Mouse (Mus musculus): Measurements from ENCODE around the gene Majin.

Majin gene

DNA sequence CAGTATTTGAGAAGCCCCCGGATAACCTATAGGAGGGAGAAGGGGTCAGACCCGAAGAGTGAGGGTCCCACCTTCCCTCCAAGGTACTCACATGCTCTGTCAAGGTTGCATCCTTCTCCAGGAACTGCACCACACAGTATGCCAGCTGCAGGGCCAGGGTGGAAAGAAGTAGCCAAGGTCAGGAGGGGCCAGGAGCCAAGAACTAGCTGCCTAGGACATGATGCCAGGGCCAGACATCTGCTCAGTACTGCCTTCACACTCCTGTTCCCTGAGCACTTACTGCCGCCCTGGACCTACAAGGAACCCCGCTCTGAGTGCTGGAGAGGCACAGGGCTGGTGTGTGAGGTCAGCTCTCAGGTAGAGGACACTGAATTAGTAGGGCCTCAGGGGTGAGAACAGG lies 46.2 kb downstream of the Majin start:
- no peak for DNase-seq

- DNase-seq, result no peak
Measured at GRCm38 (mm10) chr19:6231036-6231435, 46.8 kb downstream of the Majin start.

DNA sequence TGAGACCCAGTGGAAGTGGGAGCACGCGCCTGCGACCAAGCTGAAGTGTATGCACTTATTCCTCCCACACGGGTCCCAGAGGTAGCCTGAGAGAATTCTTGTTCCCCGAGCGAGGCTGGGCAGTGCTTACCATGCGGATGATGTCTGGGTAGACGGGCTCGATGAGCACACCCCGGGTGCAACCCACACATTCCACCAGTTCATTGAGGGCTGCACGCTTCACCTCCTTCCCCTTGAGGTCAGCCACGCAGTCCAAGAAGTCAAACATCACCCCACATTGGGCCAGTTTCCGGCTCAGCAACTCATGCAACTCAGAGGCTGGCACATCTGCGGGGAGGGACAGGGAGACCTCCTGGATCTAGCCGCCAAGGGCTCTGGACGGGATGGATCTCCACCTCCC lies 49.5 kb downstream of the Majin start:
- peak; percentile 29 for DNase-seq

GRCm38 (mm10) chr19:6234337-6235083 lies 50.3 kb downstream of the Majin start:
- no peak for DNase-seq

- peak; percentile 96 for DNase-seq
Measured at GRCm38 (mm10) chr19:6235084-6236052, 51.2 kb downstream of the Majin start, which contains the start of gene Ppp2r5b. Gene Ppp2r5b, minus strand, starts transcription at chr19:6235872.

- DNase-seq, result peak; percentile 94
Measured at GRCm38 (mm10) chr19:6236053-6236441, 51.9 kb downstream of the Majin start.

- no peak for DNase-seq
Measured at GRCm38 (mm10) chr19:6236842-6237241, 52.7 kb downstream of the Majin start.

DNA sequence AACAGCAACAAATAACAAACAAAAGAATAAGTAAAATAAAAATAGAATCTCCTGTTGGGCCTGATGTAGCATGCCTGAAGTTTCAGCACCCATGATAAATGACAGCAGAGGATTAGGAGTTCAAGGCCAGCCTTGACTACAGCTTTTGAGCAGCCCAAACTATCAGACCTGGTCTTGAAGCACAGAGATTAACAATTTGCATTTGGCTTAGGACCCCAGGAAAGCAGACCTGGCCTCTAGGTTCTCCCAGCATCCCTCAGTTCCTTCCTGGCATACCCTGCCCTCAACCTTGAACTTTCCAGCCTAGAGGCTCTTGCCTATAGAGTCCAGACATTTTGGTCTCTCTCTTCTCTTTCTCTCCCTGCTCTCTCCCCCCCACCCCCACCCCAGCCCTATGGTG lies 54.6 kb downstream of the Majin start:
- no peak for DNase-seq

DNA sequence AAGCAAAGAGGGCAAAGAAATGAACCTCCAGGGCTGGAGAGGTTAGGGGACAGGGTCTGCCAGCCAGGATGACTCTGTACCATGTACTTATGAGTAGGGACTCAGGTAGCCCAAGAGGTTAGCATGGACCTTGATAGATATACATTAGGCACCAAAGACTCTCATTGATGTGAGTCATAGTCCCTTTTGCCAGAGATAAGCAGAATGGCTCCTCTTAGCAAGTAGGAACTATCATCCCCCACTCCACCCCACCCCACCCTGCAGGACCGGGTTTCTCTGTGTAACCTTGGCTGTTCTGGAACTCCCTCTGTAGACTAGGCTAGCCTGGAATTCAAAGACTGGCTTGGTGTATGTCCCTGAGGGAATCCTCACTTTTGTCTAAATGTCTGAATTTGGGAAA lies 55.9 kb downstream of the Majin start:
- DNase-seq, result no peak

DNA sequence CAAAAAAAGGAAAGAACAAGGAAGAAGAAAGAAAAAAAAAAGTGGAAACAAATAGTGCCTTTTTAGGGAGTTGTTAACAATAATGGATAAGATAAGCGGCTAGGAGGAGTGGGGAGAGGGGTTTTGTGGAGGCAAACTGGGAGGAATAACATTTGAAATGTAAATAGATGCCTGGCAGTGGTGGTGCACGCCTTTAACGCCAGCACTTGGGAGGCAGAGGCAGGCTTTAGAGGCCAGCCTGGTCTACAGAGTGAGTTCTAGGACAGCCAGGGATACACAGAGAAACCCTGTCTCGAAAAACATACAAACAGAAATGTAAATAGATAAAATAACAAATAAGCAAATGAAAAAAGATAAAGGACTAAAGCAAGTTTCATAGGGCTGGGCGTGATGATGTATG lies 56.5 kb downstream of the Majin start:
- no peak for DNase-seq

DNA sequence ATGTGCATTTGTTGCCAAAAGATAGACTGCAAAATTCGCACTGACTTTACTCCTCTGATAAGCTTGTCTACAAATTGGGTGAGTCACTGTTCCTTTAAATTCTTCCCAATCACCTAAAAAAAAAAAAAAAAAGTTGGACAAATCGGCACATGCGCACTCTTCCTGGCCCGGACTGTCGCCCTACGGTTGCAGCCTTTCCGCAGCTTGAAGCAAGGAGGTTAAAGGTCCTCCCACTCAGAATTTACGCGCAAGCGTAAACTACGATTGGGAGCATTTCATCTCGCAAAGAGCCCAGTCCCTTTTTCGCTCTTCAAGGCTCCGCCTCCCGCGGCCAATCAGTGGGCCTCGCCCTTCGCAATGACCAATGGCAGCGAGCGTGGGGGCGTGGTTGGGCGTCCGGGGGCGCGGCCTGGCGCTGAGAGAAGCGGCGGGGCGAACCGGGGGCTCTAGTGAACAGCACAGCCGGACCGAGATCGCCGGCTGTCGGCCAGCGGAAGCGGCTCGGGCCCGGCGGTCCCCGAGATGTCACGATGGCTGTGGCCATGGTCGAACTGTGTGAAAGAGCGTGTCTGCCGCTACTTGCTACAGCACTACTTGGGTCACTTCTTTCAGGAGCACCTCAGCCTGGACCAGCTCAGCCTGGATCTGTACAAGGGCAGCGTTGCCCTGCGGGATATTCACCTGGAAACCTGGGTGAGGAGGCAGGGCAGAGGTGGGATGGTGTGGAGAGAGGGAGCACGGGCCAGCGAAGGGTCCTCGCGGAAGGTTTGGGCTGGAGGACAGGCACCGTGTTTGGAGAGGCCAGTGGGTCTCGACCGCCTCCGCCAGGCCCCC lies 57.3 kb downstream of the Majin start, which contains the start of gene Atg2a:
Atg2a (plus strand) TSS at position 395 of the 834 bp plus-strand sequence.
- peak; percentile 99 for DNase-seq

DNA sequence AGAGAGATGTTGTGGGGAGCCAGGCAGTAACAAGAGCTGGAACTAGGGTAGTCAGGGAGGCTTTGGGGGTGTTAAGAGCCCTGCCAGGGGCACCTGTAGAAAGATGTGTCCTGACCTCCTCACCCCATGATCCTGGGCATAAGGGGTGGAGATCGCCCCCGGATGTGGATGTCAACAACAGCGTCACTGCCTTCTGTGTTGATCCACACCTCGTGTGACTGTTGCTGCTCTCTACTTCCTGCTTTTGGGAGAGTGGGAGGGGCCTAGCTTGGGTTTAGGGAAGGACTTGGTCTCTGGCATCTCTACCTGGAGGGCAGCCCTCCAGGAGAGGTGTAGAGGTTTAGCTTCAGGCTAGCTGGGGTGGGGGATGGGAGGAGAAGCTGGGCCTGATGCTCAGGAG lies 58.1 kb downstream of the Majin start:
- peak; percentile 64 for DNase-seq

GRCm38 (mm10) chr19:6243226-6243625 lies 59.0 kb downstream of the Majin start:
- no peak for DNase-seq

GRCm38 (mm10) chr19:6245806-6246205 lies 61.6 kb downstream of the Majin start:
- no peak for DNase-seq

DNA sequence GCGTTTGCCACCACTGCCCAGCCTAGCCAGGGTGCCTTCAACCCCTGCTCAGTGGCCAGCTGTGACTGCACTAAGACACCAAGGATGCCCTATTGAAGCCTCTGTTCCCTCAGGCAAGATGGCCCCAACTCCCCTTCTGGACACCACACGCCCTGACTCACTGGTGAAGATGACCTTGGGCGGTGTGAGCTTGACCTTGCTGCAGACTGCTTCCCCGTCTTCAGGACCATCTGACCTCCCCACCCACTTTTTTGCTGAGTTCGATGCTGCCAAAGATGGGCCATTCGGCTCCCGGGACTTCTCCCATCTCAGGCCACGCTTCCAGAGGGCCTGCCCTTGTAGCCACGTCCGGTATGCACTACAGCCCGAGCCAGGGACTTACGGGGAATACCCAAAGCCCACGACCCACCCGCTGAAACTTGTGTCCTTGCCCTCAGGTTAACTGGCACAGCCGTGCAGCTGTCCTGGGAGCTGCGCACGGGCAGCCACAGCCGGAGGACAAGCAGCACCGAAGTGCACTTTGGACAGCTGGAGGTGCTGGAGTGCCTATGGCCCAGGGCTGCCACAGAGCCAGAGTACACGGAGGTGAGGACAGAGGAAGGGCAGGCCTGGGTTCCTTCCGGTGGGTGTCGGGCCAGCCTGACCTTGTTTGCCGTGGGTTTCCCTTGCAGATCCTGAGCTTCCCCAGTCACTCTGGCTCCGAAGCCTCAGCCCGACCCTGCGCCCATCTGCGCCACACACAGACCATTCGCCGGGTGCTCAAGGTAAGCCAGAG lies 63.5 kb downstream of the Majin start:
- DNase-seq, result no peak

DNA sequence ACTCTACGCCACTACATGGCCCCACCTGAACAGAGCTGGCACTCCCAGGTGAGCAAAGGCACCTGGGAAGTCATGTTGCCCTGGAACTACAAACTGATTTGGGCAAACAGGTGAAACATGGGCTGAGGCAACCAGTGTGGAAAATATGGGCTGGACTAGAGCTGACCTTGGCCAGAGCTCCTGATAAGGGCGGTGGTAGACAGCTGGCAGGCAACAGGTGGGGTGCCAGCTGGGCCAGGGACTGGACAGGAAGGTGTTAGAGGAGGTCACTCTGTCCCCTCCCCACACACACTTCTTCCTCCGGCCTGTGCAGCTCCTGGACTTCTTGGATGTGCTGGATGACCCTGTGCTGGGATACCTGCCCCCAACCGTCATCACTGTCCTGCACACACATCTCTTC lies 68.8 kb downstream of the Majin start:
- DNase-seq, result no peak

GRCm38 (mm10) chr19:6260428-6260827 lies 76.2 kb downstream of the Majin start:
- DNase-seq, result peak; percentile 49

GRCm38 (mm10) chr19:6260946-6261345 lies 76.8 kb downstream of the Majin start:
- no peak for DNase-seq

- no peak for DNase-seq
Measured at GRCm38 (mm10) chr19:6261379-6261778, 77.2 kb downstream of the Majin start.

DNA sequence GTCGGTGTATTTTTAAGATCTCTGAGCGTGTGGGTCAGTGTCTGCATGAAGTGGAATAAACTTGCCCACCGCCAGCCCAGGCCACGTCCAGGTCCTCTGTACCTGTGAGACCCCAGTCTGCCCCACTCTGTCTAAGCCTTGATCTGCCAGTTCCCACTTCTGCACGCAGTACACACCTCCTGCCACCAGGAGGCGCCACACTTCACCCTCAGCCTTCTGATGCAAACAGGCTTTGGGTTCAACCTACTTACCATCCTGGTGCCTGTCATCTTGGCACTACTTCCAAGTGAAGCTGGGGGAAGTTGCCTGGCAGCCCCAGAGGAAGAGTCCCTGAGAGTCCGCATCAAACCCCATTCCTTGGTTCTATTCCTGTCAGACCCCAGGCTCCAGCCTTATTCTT lies 78.0 kb downstream of the Majin start:
- DNase-seq, result peak; percentile 74

DNA sequence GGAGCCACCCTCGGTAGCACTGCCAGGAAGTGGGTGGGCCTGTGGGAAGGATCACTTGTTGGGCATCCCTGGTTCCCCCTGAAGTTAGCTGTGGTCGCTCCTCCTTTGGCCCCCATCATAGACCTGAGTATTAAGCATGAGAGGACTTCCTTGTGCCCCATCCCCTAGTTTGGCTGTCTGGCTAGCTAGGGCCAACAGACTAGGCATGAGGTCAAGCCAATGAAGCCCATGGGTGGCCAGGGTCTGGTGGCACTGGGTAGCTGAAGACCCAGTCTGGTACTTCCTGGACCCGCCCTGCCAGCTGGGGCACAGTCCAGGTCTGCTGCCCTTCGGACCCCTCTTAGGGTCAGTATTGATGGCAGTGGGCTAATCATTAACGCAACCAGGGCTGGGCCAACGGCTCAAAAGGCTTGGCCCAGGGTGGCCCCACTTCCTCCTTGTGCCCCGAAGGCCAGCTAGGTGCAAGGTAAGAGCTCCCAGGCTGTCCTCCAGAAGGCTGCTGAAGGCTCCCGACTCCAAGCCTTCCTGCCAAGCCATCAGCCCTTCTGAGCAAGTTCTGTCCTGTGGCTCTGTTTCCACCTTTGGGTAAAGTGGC lies 78.7 kb downstream of the Majin start:
- peak; percentile 87 for DNase-seq

DNA sequence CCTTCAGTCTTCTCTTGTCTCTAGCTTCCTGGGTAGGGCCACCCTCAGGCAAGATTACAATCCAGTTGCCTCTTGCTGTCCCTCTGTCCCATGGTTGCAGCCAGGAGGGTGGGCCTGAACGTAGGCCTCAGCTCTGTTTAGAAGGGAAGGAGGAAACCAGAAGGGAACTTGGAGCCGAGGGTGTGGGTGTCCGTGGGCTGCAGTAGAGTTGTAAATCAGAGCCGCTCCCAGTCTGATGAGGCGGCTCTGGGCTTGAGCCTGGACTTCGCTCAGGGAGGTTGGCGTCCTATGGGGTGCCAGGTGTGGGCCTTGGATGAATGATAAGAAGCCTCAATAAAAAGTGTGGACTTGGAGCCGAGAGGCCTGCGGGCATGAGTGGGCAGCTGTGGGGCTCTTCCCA lies 80.0 kb downstream of the Majin start:
- DNase-seq, result no peak

All from kidney, postnatal 14 days (tissue).